Mouse (Mus musculus) MEL (cell line): ENCODE results near the gene Kcnc2. TPM values are rescaled to one million over a fixed set of nuclear protein-coding genes. Genes with fewer than 3 reads are reported as not detected.
"Not testable (repeated sequence)": the region's sequence is repeated elsewhere in the genome, so short reads cannot be mapped to it uniquely, and the experiment has no call there.

Experiments
- DNase-seq: peaks from one replicate; pipeline ENCODE4 v3.0.0; 2011; ENCODE audit warnings: low read depth, low spot score
- H3K27ac ChIP-seq: 2 replicates; pipeline ENCODE4 v1.5.1; 2012; ENCODE audit warnings: low read depth, mild to moderate bottlenecking, control low read depth, low read length, moderate library complexity; ENCODE audit not compliant: control insufficient read depth
- H3K27me3 ChIP-seq, 2 experiments: fragments of 150-350 bp in 1 of 2; sonication (generic) in 1 of 2; 2 replicates each; pipeline ENCODE4 v1.6.1; 2012; ENCODE audit warnings: low read length in 2 of 2, mild to moderate bottlenecking in 2 of 2, improper control_type of control experiment in 1 of 2, moderate library complexity in 1 of 2; ENCODE audit not compliant: insufficient read depth in 2 of 2, control insufficient read depth in 1 of 2
- H3K36me3 ChIP-seq, 2 experiments: 2 replicates each; pipeline ENCODE4 v1.6.1; 2012 to 2014; ENCODE audit warnings: low read length in 2 of 2, improper control_type of control experiment in 1 of 2, inconsistent platforms in 1 of 2, mild to moderate bottlenecking in 1 of 2; ENCODE audit not compliant: insufficient read depth in 2 of 2, control insufficient read depth in 1 of 2
- H3K4me1 ChIP-seq, 2 experiments: fragments of 150-350 bp in 1 of 2; sonication (generic) in 1 of 2; 2 replicates each; pipeline ENCODE4 v1.6.1; 2012; ENCODE audit warnings: low read length in 2 of 2, improper control_type of control experiment in 1 of 2, mild to moderate bottlenecking in 1 of 2; ENCODE audit not compliant: insufficient read depth in 2 of 2, control insufficient read depth in 1 of 2
- H3K4me3 ChIP-seq, 2 experiments: fragments of 150-350 bp in 1 of 2; sonication (generic) in 1 of 2; 2 replicates each; pipeline ENCODE4 v1.5.1; 2012; ENCODE audit warnings: low read depth in 2 of 2, low read length in 2 of 2, mild to moderate bottlenecking in 2 of 2, moderate library complexity in 2 of 2, control low read depth in 1 of 2, improper control_type of control experiment in 1 of 2; ENCODE audit not compliant: control insufficient read depth in 1 of 2, insufficient read depth in 1 of 2
- H3K79me2 ChIP-seq: 2 replicates; pipeline ENCODE4 v1.6.1; 2012; ENCODE audit warnings: mild to moderate bottlenecking, low read length, moderate library complexity; ENCODE audit not compliant: control insufficient read depth, poor library complexity, insufficient read depth
- H3K9ac ChIP-seq: 2 replicates; pipeline ENCODE4 v1.6.1; 2012; ENCODE audit warnings: low read depth, mild to moderate bottlenecking, control low read depth, low read length, moderate library complexity; ENCODE audit not compliant: control insufficient read depth, poor library complexity, severe bottlenecking
- H3K9me3 ChIP-seq: fragments of 150-350 bp; sonication (generic); replicated peaks from 2 replicates; pipeline ENCODE4 v1.6.1; 2012; ENCODE audit warnings: mild to moderate bottlenecking, low read length, improper control_type of control experiment, moderate library complexity; ENCODE audit not compliant: insufficient read depth
- CHD2 ChIP-seq: IDR thresholded peaks from 2 replicates; pipeline ENCODE4 v1.6.1; 2011; ENCODE audit warnings: low read length, improper control_type of control experiment
- E2F4 ChIP-seq: IDR thresholded peaks from 2 replicates; pipeline ENCODE4 v1.6.1; 2011; ENCODE audit warnings: low read depth, low read length, improper control_type of control experiment, borderline replicate concordance
- ELF1 ChIP-seq: IDR thresholded peaks from 2 replicates; pipeline ENCODE4 v1.6.1; 2014; ENCODE audit warnings: low read depth, mild to moderate bottlenecking, inconsistent platforms, low read length, improper control_type of control experiment, moderate library complexity
- EP300 ChIP-seq, 2 experiments: IDR thresholded peaks; 2 replicates each; pipeline ENCODE4 v1.6.1; 2011; ENCODE audit warnings: improper control_type of control experiment in 2 of 2, low read length in 2 of 2, low read depth in 1 of 2, mild to moderate bottlenecking in 1 of 2
- ETS1 ChIP-seq: IDR thresholded peaks from 2 replicates; pipeline ENCODE4 v1.6.1; 2012; ENCODE audit warnings: low read depth, mild to moderate bottlenecking, inconsistent platforms, low read length, improper control_type of control experiment, moderate library complexity
- GATA1 ChIP-seq: IDR thresholded peaks from 2 replicates; pipeline ENCODE4 v1.6.1; 2011; ENCODE audit warnings: low read depth, low read length, improper control_type of control experiment
- HCFC1 ChIP-seq: IDR thresholded peaks from 2 replicates; pipeline ENCODE4 v1.6.1; 2012; ENCODE audit warnings: low read depth, mild to moderate bottlenecking, inconsistent platforms, low read length, improper control_type of control experiment, moderate library complexity
- MAZ ChIP-seq: IDR thresholded peaks from 2 replicates; pipeline ENCODE4 v1.6.1; 2012; ENCODE audit warnings: low read depth, mild to moderate bottlenecking, inconsistent platforms, low read length, improper control_type of control experiment
- MEF2A ChIP-seq: IDR thresholded peaks from 2 replicates; pipeline ENCODE4 v1.6.1; 2014; ENCODE audit warnings: low read depth, mild to moderate bottlenecking, inconsistent platforms, low read length, improper control_type of control experiment; ENCODE audit not compliant: poor library complexity, insufficient replicate concordance, severe bottlenecking; ENCODE audit errors: extremely low read depth
- MYB ChIP-seq: IDR thresholded peaks from 2 replicates; pipeline ENCODE4 v1.6.1; 2011; ENCODE audit warnings: mild to moderate bottlenecking, low read depth, low read length, improper control_type of control experiment
- SMC3 ChIP-seq: IDR thresholded peaks from 2 replicates; pipeline ENCODE4 v1.6.1; 2011; ENCODE audit warnings: low read depth, low read length, improper control_type of control experiment
- USF1 ChIP-seq: IDR thresholded peaks from 2 replicates; pipeline ENCODE4 v1.6.1; 2014; ENCODE audit warnings: low read depth, mild to moderate bottlenecking, inconsistent platforms, low read length, improper control_type of control experiment, moderate library complexity
- polyA plus RNA-seq, 2 experiments: library from polyadenylated mRNA; stranded (reverse) in 1 of 2; unstranded in 1 of 2; fragments of >175 nt in 1 of 2; fragments of >200 nt in 1 of 2; gene quantifications; 2 replicates each; pipeline versions ENCODE4 v1.2.1 to v1.2.4; 2012; ENCODE audit warnings: low replicate concordance in 2 of 2, low read depth in 1 of 2; ENCODE audit not compliant: insufficient read length in 2 of 2, insufficient read depth in 1 of 2, missing spikeins in 1 of 2
- total RNA-seq: library from RNA; depleted of rRNA; stranded (reverse); fragments of 300-350 nt; gene quantifications from 2 replicates; pipeline ENCODE4 v1.2.3, GENCODE M21; 2012; rRNA removed

The Kcnc2 gene
- total RNA-seq (not detected in 2 replicates), polyA plus RNA-seq (not detected)

GRCm38 (mm10) chr10:112270887-112271802 is at the start of gene Kcnc2:
Kcnc2 (plus strand) TSS chr10:112271121.
- no peak for DNase-seq
- Histone ChIP-seq H3K9ac (no peak within 1 kb of the TSS), H3K4me1 (no peaks in the 10 kb centered on the region), H3K79me2 (no peaks in the 10 kb centered on the region), H3K27me3 (no peaks in the 10 kb centered on the region), H3K27ac (no peak within 1 kb of the TSS), H3K36me3 (no peaks in the 10 kb centered on the region), H3K9me3 (no peaks in the 10 kb centered on the region), H3K4me3 (no peak within 1 kb of the TSS)
- TF ChIP-seq E2F4, result no peak
- TF ChIP-seq ETS1, result no peak

DNA sequence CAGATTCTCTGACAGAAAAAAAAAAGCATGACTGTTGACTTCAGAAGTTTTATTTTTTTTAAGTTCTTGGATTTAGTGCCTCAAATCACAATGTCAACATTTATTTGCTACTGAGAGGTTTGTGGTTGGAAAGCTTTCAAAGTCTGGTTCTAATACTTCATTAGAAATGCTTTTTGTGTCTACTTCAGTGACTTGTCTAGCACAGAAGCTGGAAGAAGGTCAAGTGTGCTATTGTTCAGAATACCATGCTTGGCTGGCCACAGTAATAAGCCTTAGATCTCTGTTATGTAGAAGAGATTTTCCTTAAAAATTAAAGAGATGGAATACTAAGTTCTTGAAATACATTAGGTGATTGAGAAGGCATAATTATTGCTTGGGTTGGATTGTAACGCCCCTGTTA is 43.8 kb upstream of the Kcnc2 start:
- Histone ChIP-seq H3K79me2 (no peaks in the 10 kb centered on the region), H3K4me1 (no peaks in the 10 kb centered on the region), H3K27ac (no peak overlapping the region), H3K9me3 (no peaks in the 10 kb centered on the region)
- TF ChIP-seq E2F4 (no peak), EP300 (IDR thresholded peaks at IDR 0.05; ENCODE audit: low read depth in 1 of 2, low read length in 2 of 2) (no peak), MEF2A (no peak), USF1 (no peak), HCFC1 (no peak), MAZ (no peak), GATA1 (no peak), CHD2 (no peak), ELF1 (no peak), MYB (no peak), SMC3 (no peak)
- TF ChIP-seq, all 39 proteins: peak for 0
- Histone ChIP-seq H3K4me3 (no peak overlapping the region), H3K36me3 (no peaks in the 10 kb centered on the region), H3K27me3 (no peaks in the 10 kb centered on the region), H3K9ac (no peak overlapping the region)
- no peak for DNase-seq

GRCm38 (mm10) chr10:112229091-112229843 is 41.7 kb upstream of the Kcnc2 start:
- H3K4me3 ChIP-seq, H3K79me2 ChIP-seq, H3K27me3 ChIP-seq, H3K27ac ChIP-seq, DNase-seq, H3K9me3 ChIP-seq, H3K9ac ChIP-seq, H3K36me3 ChIP-seq, H3K4me1 ChIP-seq: not testable (repeated sequence)

- not testable (repeated sequence) for H3K27me3 ChIP-seq, H3K9me3 ChIP-seq, H3K9ac ChIP-seq, DNase-seq, H3K27ac ChIP-seq, H3K36me3 ChIP-seq, H3K79me2 ChIP-seq, H3K4me1 ChIP-seq, H3K4me3 ChIP-seq
These were observed 38.2 kb upstream of the Kcnc2 start for GRCm38 (mm10) chr10:112232733-112233132.

DNA sequence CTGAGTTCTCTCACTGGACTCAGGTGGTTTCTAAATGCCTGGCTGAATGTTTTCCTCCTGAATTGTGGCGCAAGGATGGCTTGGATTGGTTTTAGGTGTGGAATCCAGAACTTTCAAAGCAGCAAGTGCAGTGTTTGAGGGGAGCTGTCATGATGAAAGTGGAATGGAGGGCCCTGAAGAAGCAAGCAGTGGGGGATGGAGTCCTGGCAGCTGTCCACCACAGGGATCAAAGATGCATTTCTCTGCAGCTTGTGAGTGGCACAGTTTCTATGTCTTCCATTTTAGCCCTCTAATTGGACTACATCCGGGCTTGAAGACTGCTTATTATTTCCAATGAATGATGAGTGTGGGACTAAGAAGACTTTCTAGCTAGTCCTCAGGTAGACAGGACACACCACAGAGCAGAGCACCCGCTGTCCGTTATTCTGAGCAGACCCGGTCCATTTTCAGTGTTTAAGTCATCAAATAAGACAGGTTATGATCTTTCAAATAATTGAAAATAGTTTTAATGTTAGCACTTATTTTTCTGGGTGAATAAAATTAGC is 35.5 kb upstream of the Kcnc2 start:
- H3K4me1 ChIP-seq, H3K9ac ChIP-seq, DNase-seq, H3K27me3 ChIP-seq, H3K36me3 ChIP-seq, H3K9me3 ChIP-seq, H3K79me2 ChIP-seq, H3K4me3 ChIP-seq, H3K27ac ChIP-seq: not testable (repeated sequence)
